Mouse (Mus musculus) ES-Bruce4 (cell line): ENCODE results near the gene Ambra1.

Experiments
- CTCF ChIP-seq: IDR thresholded peaks from one replicate; pipeline ENCODE4 v1.8.1; 2011; ENCODE audit warnings: low read depth, low read length
- EP300 ChIP-seq: IDR thresholded peaks from 2 replicates; pipeline ENCODE4 v1.6.1; 2011; ENCODE audit warnings: low read depth, low read length; ENCODE audit not compliant: insufficient read depth
- POLR2A ChIP-seq: IDR thresholded peaks from one replicate; pipeline ENCODE4 v1.8.1; 2011; ENCODE audit warnings: low read length; ENCODE audit not compliant: insufficient read depth

- TF ChIP-seq CTCF, result no peak
- no peak for TF ChIP-seq EP300
- no peak for TF ChIP-seq POLR2A
Measured at GRCm38 (mm10) chr2:91749811-91750261, 19.9 kb downstream of the Ambra1 start.
